Mouse (Mus musculus) CH12.LX (cell line): Measurements from ENCODE around the gene Ramp2. TPM values are rescaled to one million over a fixed set of nuclear protein-coding genes. Genes with fewer than 3 reads are reported as not detected.

Experiments
- DNase-seq: peaks from one replicate; pipeline ENCODE4 v3.0.0-alpha.2; 2013; ENCODE audit errors: extremely low read depth
- H3K27ac ChIP-seq: 2 replicates; pipeline ENCODE4 v1.5.1; 2012; ENCODE audit warnings: low read depth, mild to moderate bottlenecking, control low read depth, moderate library complexity; ENCODE audit not compliant: insufficient read depth
- H3K27me3 ChIP-seq: replicated peaks from 2 replicates; pipeline ENCODE3; 2012; ENCODE audit warnings: inconsistent platforms
- H3K36me3 ChIP-seq, 2 experiments: replicated peaks in 1 of 2; 2 replicates each; pipeline versions ENCODE3 to v1.6.1; 2012; ENCODE audit warnings: inconsistent platforms in 1 of 2, low read length in 1 of 2, mild to moderate bottlenecking in 1 of 2, mixed read lengths in 1 of 2, moderate library complexity in 1 of 2; ENCODE audit not compliant: control insufficient read depth in 1 of 2, insufficient read depth in 1 of 2
- H3K4me1 ChIP-seq, 2 experiments: 2 replicates each; pipeline ENCODE4 v1.6.1; 2012; ENCODE audit warnings: inconsistent platforms in 1 of 2, moderate library complexity in 1 of 2; ENCODE audit not compliant: insufficient read depth in 2 of 2, control insufficient read depth in 1 of 2
- H3K4me2 ChIP-seq: 2 replicates; pipeline ENCODE4 v1.6.1; 2012; ENCODE audit warnings: low read depth, mild to moderate bottlenecking, control low read depth; ENCODE audit not compliant: poor library complexity, insufficient read depth, severe bottlenecking
- H3K4me3 ChIP-seq, 3 experiments: fragments of 150-350 bp in 1 of 3; sonication (generic) in 1 of 3; replicated peaks in 1 of 3; 2 replicates each; pipeline versions ENCODE3 to v1.5.1; 2011 to 2012; ENCODE audit warnings: low read depth in 2 of 3, low read length in 2 of 3, mild to moderate bottlenecking in 2 of 3, moderate library complexity in 2 of 3, control low read depth in 1 of 3, improper control_type of control experiment in 1 of 3, inconsistent platforms in 1 of 3, mixed read lengths in 1 of 3; ENCODE audit not compliant: poor library complexity in 1 of 3
- H3K79me2 ChIP-seq: replicated peaks from 2 replicates; pipeline ENCODE4 v1.6.1; 2012; ENCODE audit warnings: mild to moderate bottlenecking, moderate library complexity; ENCODE audit not compliant: control insufficient read depth, poor library complexity, insufficient read depth, severe bottlenecking; ENCODE audit errors: extremely low read depth
- H3K9ac ChIP-seq: 2 replicates; pipeline ENCODE4 v1.6.1; 2012; ENCODE audit warnings: low read depth, mild to moderate bottlenecking, control low read depth, moderate library complexity; ENCODE audit not compliant: insufficient read depth
- H3K9me3 ChIP-seq: replicated peaks from 2 replicates; pipeline ENCODE3; 2012; ENCODE audit warnings: low read length, inconsistent platforms, mixed read lengths
- BHLHE40 ChIP-seq: IDR thresholded peaks from 2 replicates; pipeline ENCODE4 v1.6.1; 2011; ENCODE audit warnings: mild to moderate bottlenecking, low read depth, low read length, improper control_type of control experiment
- CHD1 ChIP-seq: IDR thresholded peaks from 2 replicates; pipeline ENCODE4 v1.6.1; 2012; ENCODE audit warnings: low read depth, low read length, improper control_type of control experiment, inconsistent platforms
- CHD2 ChIP-seq: IDR thresholded peaks from 2 replicates; pipeline ENCODE4 v1.6.1; 2011; ENCODE audit warnings: low read length, improper control_type of control experiment
- CTCF ChIP-seq, 2 experiments: IDR thresholded peaks in 1 of 2; conservative IDR thresholded peaks in 1 of 2; 2 replicates each; pipeline ENCODE4 v1.5.1; 2011 to 2012; ENCODE audit warnings: low read depth in 2 of 2, low read length in 2 of 2, improper control_type of control experiment in 1 of 2, inconsistent platforms in 1 of 2, mild to moderate bottlenecking in 1 of 2, moderate library complexity in 1 of 2
- E2F4 ChIP-seq: IDR thresholded peaks from 2 replicates; pipeline ENCODE4 v1.6.1; 2011; ENCODE audit warnings: low read depth, low read length, improper control_type of control experiment; ENCODE audit not compliant: insufficient replicate concordance
- ELF1 ChIP-seq: IDR thresholded peaks from 2 replicates; pipeline ENCODE4 v1.6.1; 2014; ENCODE audit warnings: low read depth, mild to moderate bottlenecking, inconsistent platforms, low read length, improper control_type of control experiment
- ETS1 ChIP-seq: conservative IDR thresholded peaks from 2 replicates; pipeline ENCODE4 v1.6.1; 2012; ENCODE audit warnings: low read depth, mild to moderate bottlenecking, inconsistent platforms, low read length, improper control_type of control experiment, moderate library complexity
- HCFC1 ChIP-seq: IDR thresholded peaks from 2 replicates; pipeline ENCODE4 v1.6.1; 2012; ENCODE audit warnings: low read depth, mild to moderate bottlenecking, inconsistent platforms, low read length, improper control_type of control experiment
- JUN ChIP-seq: IDR thresholded peaks from 2 replicates; pipeline ENCODE4 v1.6.1; 2011; ENCODE audit warnings: low read depth, mild to moderate bottlenecking, low read length, improper control_type of control experiment, moderate library complexity; ENCODE audit not compliant: insufficient read depth
- JUND ChIP-seq: conservative IDR thresholded peaks from 2 replicates; pipeline ENCODE4 v1.6.1; 2011; ENCODE audit warnings: low read depth, low read length, improper control_type of control experiment
- KAT2A ChIP-seq: IDR thresholded peaks from 2 replicates; pipeline ENCODE4 v1.6.1; 2012; ENCODE audit warnings: low read length, improper control_type of control experiment, inconsistent platforms; ENCODE audit not compliant: insufficient replicate concordance
- MAFK ChIP-seq: IDR thresholded peaks from 2 replicates; pipeline ENCODE4 v1.6.1; 2011; ENCODE audit warnings: low read length, improper control_type of control experiment; ENCODE audit not compliant: insufficient replicate concordance
- MEF2A ChIP-seq: IDR thresholded peaks from 2 replicates; pipeline ENCODE4 v1.6.1; 2014; ENCODE audit warnings: low read depth, mild to moderate bottlenecking, inconsistent platforms, low read length, improper control_type of control experiment, borderline replicate concordance
- MXI1 ChIP-seq: IDR thresholded peaks from 2 replicates; pipeline ENCODE4 v1.6.1; 2011; ENCODE audit warnings: mild to moderate bottlenecking, low read depth, low read length, improper control_type of control experiment
- MYC ChIP-seq: IDR thresholded peaks from 2 replicates; pipeline ENCODE4 v1.6.1; 2011; ENCODE audit warnings: low read depth, mild to moderate bottlenecking, improper control_type of control experiment, low read length
- NELFE ChIP-seq: IDR thresholded peaks from 2 replicates; pipeline ENCODE4 v1.6.1; 2011; ENCODE audit warnings: low read depth, low read length, improper control_type of control experiment
- PAX5 ChIP-seq: IDR thresholded peaks from 2 replicates; pipeline ENCODE4 v1.6.1; 2012; ENCODE audit warnings: low read length, inconsistent platforms, mixed read lengths
- POLR2A ChIP-seq: IDR thresholded peaks from 2 replicates; pipeline ENCODE4 v1.6.1; 2011; ENCODE audit warnings: low read depth, mild to moderate bottlenecking, improper control_type of control experiment, low read length
- POLR2AphosphoS2 ChIP-seq: IDR thresholded peaks from 2 replicates; pipeline ENCODE4 v1.6.1; 2011; ENCODE audit warnings: low read depth, low read length, improper control_type of control experiment
- RCOR1 ChIP-seq: conservative IDR thresholded peaks from 2 replicates; pipeline ENCODE4 v1.6.1; 2012; ENCODE audit warnings: low read depth, mild to moderate bottlenecking, inconsistent platforms, low read length, improper control_type of control experiment
- SIN3A ChIP-seq: IDR thresholded peaks from 2 replicates; pipeline ENCODE4 v1.6.1; 2012; ENCODE audit warnings: low read length, improper control_type of control experiment, inconsistent platforms
- TBP ChIP-seq: conservative IDR thresholded peaks from 2 replicates; pipeline ENCODE4 v1.6.1; 2011; ENCODE audit warnings: low read depth, low read length, improper control_type of control experiment
- TCF12 ChIP-seq: IDR thresholded peaks from 2 replicates; pipeline ENCODE4 v1.6.1; 2014; ENCODE audit warnings: low read depth, mild to moderate bottlenecking, inconsistent platforms, low read length, improper control_type of control experiment
- UBTF ChIP-seq: IDR thresholded peaks from 2 replicates; pipeline ENCODE4 v1.6.1; 2012; ENCODE audit warnings: low read depth, mild to moderate bottlenecking, inconsistent platforms, low read length, improper control_type of control experiment, moderate library complexity
- USF1 ChIP-seq: IDR thresholded peaks from 2 replicates; pipeline ENCODE4 v1.6.1; 2014; ENCODE audit warnings: low read depth, mild to moderate bottlenecking, inconsistent platforms, low read length, improper control_type of control experiment
- ZC3H11A ChIP-seq: IDR thresholded peaks from 2 replicates; pipeline ENCODE4 v1.6.1; 2012; ENCODE audit warnings: low read depth, mild to moderate bottlenecking, inconsistent platforms, low read length, improper control_type of control experiment
- ZKSCAN1 ChIP-seq: IDR thresholded peaks from 2 replicates; pipeline ENCODE4 v1.6.1; 2012; ENCODE audit warnings: low read depth, inconsistent platforms, low read length, improper control_type of control experiment, borderline replicate concordance
- ZMIZ1 ChIP-seq: IDR thresholded peaks from 2 replicates; pipeline ENCODE4 v1.6.1; 2012; ENCODE audit warnings: low read depth, mild to moderate bottlenecking, inconsistent platforms, low read length, improper control_type of control experiment
- dilution Hi-C: fragments of 300-500 bp; cut with MboI; formaldehyde crosslinking; loops from 2 replicates; pipeline ENCODE4 v1.14.3; 2020; ENCODE audit warnings: low sequenced_read_pairs; ENCODE audit not compliant: extremely low pct_unique_long_range_greater_than_20kb, extremely low pct_ligation_motif_present
- in situ Hi-C: fragments of 300-500 bp; cut with MboI; formaldehyde crosslinking; loops from 3 replicates; pipeline ENCODE4 v1.14.3; 2019; ENCODE audit warnings: low sequenced_read_pairs, low pct_ligation_motif_present, low pct_unique_long_range_greater_than_20kb, mixed read lengths
- polyA plus RNA-seq: library from polyadenylated mRNA; unstranded; fragments of >175 nt; gene quantifications from 2 replicates; pipeline ENCODE4 v1.2.1, GENCODE M21; 2012; ENCODE audit warnings: low read depth; ENCODE audit not compliant: insufficient read length
- total RNA-seq, 2 experiments: library from RNA; depleted of rRNA; stranded (reverse); fragments of 300-350 nt in 1 of 2; fragments of >200 nt in 1 of 2; gene quantifications; 2 replicates each; pipeline ENCODE4 v1.2.3; 2012 to 2014

Gene Ramp2
- total and polyA plus RNA-seq, 3 experiments, result 0.26 to 1.3 (median 0.33) TPM

DNA sequence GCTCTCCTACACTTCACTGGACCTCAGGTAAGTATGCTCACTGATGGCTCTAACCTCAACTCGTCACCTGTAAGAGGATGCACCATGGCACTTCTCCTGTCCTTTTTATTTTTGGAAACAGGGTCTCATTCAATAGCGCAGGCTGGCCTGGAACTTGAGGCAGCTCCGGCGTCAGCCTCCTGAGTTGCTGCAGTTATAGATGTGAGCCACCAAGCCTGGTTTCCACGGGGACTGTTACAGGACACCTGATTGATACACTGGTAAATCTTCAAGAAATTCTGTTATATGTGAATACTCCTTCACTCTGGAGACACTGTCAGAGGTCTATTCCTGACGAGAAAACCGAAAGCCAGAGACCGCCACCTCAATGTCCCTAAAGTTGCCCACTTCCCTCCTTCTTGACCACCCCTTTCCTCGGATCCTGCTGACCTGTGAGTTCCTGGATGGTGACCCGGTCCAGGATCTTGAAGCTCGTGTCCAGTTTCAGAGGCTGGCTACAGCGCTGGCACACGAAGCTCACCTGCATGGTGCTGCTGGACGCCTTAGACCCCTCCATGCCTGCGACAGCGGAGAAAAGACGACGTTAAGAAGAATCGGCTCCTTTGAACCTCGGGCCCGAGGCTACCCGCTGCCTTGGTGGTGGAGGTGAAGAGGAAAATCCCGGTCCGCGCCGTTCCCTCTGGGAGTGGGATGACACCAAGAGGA is 55.6 kb downstream of the Ramp2 start:
- Histone ChIP-seq H3K27me3 (no peaks in the 10 kb centered on the region), H3K4me1 (peaks cover 3 to 26% of the 10 kb centered on the region in 2 experiments; a peak in 3 of 4 replicates), H3K9me3 (no peaks in the 10 kb centered on the region), H3K27ac (no peak overlapping the region), H3K36me3 (peaks cover 23 to 40% of the 10 kb centered on the region in 2 experiments), H3K4me2 (peak overlapping the region; percentile 92), H3K9ac (peak overlapping the region; percentile 88), H3K79me2 (peaks cover 50% of the 10 kb centered on the region), H3K4me3 (peak overlapping the region; percentile 70 to 95 (median 84))
- dilution Hi-C loops (no loop called here), in situ Hi-C loops (loop anchor here (10.0 kb wide), 1 partner anchor 217 kb away; the partner anchor contains the start of genes Coasy and Mlx)
- TF ChIP-seq ELF1 (no peak), UBTF (no peak), ZMIZ1 (0 out of 2 replicates have a peak, but pooled peaks have one; percentile 1), NELFE (no peak), HCFC1 (no peak), MEF2A (0 out of 2 replicates have a peak, but pooled peaks have one; percentile 9), ETS1 (no peak), MXI1 (peak; percentile 74), BHLHE40 (0 out of 2 replicates have a peak, but pooled peaks have one; percentile 5)
- no peak for DNase-seq

DNA sequence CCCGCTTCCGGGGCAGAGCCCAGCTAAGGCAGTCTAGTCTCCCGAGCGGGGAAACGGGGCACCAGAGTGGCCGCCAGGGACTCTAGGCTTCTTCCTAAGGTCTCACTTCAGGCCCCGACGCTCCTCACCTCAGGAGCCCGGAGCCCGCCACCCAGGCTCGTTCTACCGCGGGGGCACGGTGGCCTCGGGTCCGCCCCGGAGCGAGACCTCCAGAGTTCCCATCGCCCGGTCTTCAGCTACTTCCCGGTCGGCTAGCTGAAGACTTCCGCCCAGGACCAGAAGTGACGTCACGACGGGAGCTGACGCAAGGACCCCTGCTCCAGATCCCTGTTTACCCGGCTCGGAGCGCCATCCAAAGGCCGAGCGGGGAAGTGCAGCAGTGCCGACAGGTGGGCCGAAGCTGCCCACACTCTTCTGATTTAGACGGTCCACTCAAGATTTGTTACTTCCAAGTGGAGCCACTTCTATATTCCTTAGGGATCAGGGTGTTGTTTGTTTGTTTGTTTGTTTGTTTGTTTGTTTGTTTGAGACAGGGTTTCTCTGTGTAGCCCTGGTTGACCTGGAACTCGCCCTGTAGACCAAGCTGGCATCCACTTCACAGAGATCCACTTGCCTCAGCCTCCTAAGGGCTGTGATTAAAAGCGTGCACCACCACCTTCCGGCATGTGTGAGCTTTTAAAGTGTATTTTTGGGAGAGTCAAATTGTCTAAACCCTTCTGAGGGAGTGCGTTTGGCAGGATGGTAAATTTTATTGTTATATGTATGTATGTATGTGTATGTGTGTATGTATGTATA is 56.4 kb downstream of the Ramp2 start, which contains the start of gene Becn1:
Gene Becn1, minus strand, starts transcription at position 283 of the 795 bp plus-strand sequence.
- dilution Hi-C loops, result no loop called here
- Histone ChIP-seq H3K4me3 (peak within 1 kb of the TSS; percentile 70 to 95 (median 84)), H3K9ac (peak within 1 kb of the TSS; percentile 88), H3K4me1 (peaks cover 3 to 26% of the 10 kb centered on the region in 2 experiments; a peak in 3 of 4 replicates), H3K79me2 (peaks cover 44% of the 10 kb centered on the region), H3K27ac (no peak within 1 kb of the TSS), H3K36me3 (peaks cover 17 to 33% of the 10 kb centered on the region in 2 experiments), H3K4me2 (peak within 1 kb of the TSS; percentile 92), H3K27me3 (no peaks in the 10 kb centered on the region), H3K9me3 (no peaks in the 10 kb centered on the region)
- in situ Hi-C loops, result loop anchor here (10.0 kb wide), 1 partner anchor 217 kb away; the partner anchor contains the start of genes Coasy and Mlx
- peak; percentile 99 for DNase-seq
- peak; percentile 69; the same call in 1 of the 2 replicates for TF ChIP-seq KAT2A
- peak; percentile 42; the same call in 1 of the 2 replicates for TF ChIP-seq POLR2AphosphoS2
- TF ChIP-seq USF1, result no peak
- peak; percentile 66; the same call in 1 of the 2 replicates for TF ChIP-seq ZMIZ1
- no peak for TF ChIP-seq CHD2
- TF ChIP-seq ZKSCAN1, result no peak
- peak; percentile 83 for TF ChIP-seq TCF12
- TF ChIP-seq TBP, result peak; percentile 74; the same call in 1 of the 2 replicates
- TF ChIP-seq CHD1, result no peak
- TF ChIP-seq CTCF (conservative IDR thresholded peaks at IDR 0.05 in 1 of 2, IDR thresholded peaks at IDR 0.05 in 1 of 2; ENCODE audit: low read depth in 2 of 2, low read length in 2 of 2), result peak; percentile 92 to 95
- peak; percentile 97 for TF ChIP-seq POLR2A
- no peak for TF ChIP-seq MAFK
- TF ChIP-seq ELF1, result peak; percentile 98
- 0 out of 2 replicates have a peak, but pooled peaks have one; percentile 56 for TF ChIP-seq JUND
- TF ChIP-seq PAX5, result no peak
- TF ChIP-seq SIN3A, result peak; percentile 94
- TF ChIP-seq ZC3H11A, result no peak; the same call in 1 of the 2 replicates
- peak; percentile 52; the same call in 1 of the 2 replicates for TF ChIP-seq JUN
- peak; percentile 52; the same call in 1 of the 2 replicates for TF ChIP-seq MXI1
- TF ChIP-seq RCOR1, result no peak
- TF ChIP-seq E2F4, result no peak
- 0 out of 2 replicates have a peak, but pooled peaks have one; percentile 64 for TF ChIP-seq MYC
